Mouse (Mus musculus) CD8-positive naive resting alpha-beta T cell, adult 2 months (primary cell): ENCODE data around the gene Nelfb.

Experiments
- DNase-seq, 2 experiments: peaks; one replicate each; pipeline ENCODE4 v3.0.0; 2022; ENCODE audit warnings: low read depth in 2 of 2, low spot score in 2 of 2

Gene Nelfb

GRCm38 (mm10) chr2:25197946-25198345 is 13.3 kb downstream of the Nelfb start:
- no peak for DNase-seq

- no peak for DNase-seq
Measured at GRCm38 (mm10) chr2:25197191-25197590, 14.1 kb downstream of the Nelfb start.

DNA sequence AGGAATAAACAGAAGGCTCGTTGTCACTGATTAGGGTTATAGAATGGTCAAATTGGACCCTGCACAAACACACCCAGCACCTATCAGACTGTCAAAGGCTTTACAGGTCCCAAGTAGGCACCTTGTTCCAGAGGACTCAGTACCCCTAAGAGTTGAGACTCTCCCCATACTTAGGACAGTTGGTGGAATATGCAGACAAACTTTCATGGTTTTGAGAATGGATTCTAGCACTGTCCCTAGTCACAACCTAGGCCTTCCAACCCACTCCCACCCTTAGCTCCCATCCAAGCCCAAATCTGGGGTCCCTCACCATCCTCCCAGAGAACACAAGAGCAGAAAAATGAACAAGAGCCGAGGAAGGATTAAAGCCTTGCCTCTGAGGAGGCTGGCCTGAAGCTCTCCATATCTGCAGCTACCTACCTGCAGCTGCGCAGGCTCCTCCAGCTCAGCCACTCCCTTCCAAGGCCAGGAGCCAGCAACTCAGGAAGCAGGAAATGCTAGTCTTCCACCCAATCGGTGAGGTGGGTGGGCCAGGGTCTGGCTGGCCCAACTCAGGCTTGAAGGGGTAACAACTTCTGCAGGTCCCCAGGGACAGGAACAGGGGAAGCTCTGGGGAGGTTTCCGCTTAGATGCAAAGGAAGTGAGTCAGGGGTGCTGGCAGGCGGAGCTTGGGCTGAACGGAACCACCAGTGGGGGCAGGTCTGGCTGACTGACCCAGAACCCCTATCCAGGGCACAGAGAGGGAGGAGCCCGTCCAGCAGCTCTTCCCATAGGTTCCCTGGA is 14.9 kb downstream of the Nelfb start, which contains the start of gene Tor4a:
Gene Tor4a (minus strand): TSS at position 715 of the 783 bp plus-strand sequence.
- DNase-seq: peak; percentile 61

- peak; percentile 31 to 50 for DNase-seq
Measured at GRCm38 (mm10) chr2:25195211-25196156, 15.8 kb downstream of the Nelfb start.

- peak; percentile 31 to 34 for DNase-seq
Measured at GRCm38 (mm10) chr2:25194486-25195171, 16.7 kb downstream of the Nelfb start.

- DNase-seq: no peak
Measured at GRCm38 (mm10) chr2:25194006-25194405, 17.3 kb downstream of the Nelfb start.

DNA sequence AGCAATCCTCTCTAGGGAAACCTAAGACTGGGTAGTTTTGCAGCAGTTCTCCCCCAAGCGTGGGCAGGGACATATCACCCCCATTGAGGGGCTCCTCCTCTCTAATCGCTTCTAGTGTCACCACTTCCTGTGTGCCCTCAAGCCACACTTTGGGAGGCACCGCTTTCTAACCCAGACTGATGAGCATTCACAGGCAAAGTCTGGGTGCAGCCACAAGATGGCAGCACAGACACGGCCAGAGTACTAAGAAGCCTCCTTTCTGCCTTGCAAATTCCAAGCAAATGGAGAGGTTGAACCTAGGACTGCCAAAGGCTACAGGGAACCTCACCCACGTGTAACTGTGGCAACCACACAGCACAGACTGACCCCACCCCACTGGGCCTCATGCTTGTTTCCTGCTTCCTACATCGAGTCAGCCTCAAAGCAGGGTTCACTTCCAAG is 17.9 kb downstream of the Nelfb start:
- peak; percentile 75 to 87 for DNase-seq

- DNase-seq: no peak
Measured at GRCm38 (mm10) chr2:25187841-25188240, 23.4 kb downstream of the Nelfb start.

DNA sequence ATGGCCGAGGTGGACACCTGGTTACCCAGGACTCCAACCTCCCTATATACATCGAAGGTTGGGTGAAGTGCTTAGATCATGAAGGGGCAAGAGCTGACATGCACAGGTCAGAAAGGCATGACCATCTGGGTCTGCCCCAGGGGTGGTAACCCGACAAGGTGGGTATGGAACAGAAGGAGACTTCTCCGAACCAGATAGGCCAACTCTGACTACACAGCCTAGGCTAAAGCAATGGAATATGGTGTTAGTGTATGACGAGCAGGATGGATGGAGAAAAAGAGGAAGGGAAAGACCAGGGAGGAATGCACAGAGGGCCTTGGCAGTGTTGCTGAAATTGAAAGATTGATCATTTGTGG is 24.7 kb downstream of the Nelfb start:
- no peak for DNase-seq

DNA sequence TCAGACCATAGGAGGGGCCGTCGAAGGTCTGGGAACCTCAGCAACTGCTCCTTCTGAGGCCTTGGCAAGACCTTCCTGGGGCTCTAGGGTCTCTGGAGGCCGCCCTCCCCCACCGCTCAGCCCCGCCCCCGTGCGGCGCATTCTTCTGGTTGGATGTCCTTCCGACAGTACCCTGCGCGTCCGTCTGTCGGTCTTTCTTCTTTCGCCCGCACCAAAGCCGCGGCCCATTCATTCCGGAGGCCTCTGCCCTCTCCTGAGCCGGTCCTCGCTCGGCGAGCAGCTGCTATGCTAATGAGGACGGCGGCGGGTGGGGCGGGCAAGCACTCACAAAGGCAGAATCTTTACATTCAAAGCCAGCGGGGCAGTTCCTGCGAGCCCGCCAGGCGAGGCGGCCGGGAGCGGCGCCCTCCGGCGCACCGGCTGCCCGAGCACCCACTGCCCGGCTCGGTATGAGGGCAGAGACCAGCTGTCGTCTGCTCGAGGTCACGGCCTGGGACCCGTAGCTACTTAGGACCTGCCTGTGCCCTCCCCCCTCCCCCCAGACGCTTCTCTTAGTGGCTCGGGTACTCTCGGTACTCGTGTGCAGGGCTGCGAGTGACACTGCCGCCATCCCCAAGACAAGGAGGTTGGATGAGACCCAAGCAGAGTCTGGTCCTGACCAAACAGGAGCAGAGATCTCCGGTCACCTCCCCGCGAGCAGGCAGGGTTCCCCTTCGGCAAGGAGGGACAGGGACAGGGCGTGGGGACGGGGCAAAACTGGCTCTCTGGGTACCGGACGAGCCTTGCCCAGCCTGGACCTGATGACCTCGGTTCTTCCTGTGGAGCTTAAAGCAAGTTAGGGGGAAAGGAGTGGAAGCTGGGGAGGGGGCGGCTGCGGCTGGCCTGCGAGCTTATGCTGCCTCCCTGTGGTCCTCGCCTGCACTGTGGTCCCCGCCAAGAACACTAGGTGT is 25.4 kb downstream of the Nelfb start:
- DNase-seq: peak in 1 of 2 experiments; percentile 33

GRCm38 (mm10) chr2:25184496-25184895 is 26.8 kb downstream of the Nelfb start:
- no peak for DNase-seq

DNA sequence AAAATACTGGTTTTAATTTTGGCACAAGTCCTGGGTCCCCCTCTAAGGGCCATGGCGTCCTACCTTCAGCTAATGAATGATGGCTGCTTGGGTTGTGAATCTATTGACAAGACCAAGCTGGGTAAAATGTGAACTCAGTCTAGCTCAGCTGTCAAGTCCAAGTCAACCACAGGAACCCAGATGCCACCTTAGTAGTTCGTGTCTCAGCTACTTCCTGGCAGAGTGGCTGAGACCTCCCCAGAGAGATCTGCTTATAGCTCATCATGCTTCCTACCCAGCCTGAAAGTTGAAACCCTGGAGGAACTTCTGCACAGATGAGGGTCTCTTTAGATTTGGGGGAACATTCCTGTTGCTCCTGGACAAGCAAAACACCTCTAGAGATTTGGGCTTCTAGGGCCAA is 28.0 kb downstream of the Nelfb start:
- DNase-seq: peak in 1 of 2 experiments; percentile 38

DNA sequence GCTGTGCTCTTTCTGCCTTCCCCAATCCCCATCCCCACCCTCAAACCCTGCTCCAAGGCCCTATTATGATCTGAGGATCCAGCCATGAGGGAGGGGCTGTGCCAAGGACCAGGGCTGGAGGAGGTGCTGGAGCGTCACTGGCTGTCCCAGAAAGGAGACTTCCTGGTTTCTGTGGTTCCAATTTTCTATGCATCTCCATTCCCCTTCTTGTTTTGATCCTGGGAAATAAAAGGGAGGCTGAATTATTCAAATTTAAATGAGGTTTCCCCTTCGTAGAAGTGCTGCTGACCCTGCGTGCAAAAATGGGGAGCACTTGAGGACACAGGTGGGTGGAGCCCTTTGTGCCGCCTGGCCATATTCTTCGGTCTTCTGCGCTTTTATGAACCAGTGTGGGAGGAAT is 28.6 kb downstream of the Nelfb start:
- no peak for DNase-seq

DNA sequence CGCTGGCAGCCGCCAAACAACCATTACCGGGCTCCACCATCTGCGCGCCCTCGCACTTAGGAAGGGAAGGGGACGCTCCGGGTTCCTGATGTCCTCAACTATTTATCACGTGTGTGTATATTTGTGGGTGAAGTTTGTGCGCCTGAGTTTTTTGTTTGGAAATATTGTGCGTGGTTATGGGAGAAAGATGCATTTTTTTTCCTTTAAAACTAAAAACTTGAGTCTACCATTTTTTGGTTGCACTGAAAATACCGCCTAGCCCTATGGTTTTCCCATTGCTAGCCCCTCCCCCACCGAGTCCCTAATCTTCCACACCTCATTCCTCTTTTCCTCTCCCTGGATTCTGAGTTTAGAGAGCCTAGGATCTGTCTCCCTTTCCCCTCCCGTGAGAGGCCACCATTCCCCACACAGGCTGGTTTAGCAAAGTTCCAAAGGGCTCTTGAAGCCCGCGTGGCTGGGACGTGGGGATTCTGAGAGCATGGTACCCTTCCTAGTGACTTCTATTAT is 29.3 kb downstream of the Nelfb start:
- DNase-seq: no peak

DNA sequence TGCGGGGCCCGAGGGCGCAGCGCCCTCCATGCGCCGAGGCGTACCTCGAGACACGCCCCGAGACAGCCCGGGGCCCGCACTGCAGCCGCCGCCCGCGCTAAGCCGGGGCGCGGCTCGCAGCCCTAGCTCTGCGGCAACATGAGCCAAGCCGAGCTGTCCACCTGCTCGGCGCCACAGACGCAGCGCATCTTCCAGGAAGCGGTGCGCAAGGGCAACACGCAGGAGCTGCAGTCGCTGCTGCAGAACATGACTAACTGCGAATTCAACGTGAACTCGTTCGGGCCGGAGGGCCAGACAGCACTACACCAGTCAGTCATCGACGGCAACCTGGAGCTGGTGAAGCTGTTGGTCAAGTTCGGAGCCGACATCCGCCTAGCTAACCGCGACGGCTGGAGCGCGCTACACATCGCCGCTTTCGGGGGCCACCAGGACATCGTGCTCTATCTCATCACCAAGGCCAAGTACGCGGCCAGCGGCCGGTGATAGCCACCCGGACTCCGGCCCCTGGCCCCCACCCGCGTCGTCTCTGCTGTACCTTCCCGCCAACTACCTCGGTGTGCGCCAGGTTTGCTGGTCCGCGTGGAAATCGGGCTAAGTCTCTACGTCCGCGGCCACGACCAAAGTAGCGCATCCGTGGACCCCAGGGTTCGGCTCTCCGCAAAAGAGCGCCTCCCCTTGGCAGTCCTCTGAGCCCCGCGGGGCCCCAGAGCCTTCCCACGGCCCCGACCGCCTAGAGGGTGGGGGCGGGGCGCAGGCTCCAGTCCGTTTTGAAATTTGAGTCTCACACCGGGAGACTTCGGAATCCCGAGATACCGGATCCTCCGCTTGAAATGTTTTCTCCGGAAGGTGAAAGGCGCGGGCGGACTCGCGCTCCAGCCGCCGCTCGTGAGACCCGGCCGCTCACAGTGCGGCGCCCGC is 30.1 kb downstream of the Nelfb start:
- peak; percentile 26 to 51 for DNase-seq

DNA sequence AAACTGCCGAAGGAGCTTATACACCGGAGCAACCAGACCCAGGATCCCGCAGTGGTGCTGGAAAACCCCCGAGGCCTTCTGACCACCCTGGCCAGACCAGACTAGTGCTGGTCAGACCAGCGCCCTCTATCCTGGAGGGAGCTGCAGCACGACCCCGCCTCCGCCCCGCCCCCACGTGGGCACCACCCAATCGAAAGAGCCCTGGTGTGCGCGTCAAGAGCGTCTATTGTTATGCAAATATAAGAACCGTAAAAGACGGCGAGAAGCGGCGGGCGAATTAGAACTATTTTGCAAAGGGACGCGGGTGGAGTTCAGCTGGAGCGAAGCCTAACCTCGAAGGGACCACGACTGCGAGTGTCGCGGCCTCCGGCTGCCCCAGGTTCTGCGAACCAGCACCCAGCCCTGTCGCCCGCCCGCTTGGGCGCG is 30.8 kb downstream of the Nelfb start, which contains the start of gene Nrarp:
Gene Nrarp (plus strand): TSS at position 281 of the 426 bp plus-strand sequence.
- peak; percentile 69 to 74 for DNase-seq

DNA sequence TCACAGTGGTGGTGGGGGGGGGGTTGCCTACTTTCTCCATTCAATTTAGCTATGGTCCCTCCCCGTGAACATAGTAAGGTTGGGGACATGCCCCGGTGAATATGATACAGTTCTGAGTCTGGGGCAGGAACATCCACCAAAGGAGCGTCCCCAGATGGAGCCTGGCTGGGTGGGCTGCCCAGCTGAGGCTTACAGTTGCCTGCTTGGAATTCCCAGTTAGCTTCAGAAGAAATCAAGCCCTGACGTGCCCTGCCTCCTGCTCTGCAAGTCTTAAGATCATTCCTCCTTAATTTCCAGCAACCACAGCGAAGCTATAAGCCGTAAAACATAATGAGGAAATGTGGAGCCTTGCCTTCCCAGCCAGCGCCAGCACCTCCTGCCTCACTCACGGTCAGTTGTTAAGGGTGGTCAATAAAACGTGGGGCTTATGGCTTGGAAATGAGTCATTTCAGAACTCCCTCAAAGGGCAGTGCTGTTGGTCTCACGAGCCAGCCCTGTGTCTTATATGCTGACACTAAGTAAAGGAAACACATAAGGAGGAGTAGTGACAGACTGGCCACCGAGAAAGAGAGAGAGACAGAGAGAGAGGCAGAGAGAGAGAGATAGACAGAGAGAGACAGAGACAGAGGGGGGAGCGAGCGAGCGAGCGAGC is 31.6 kb downstream of the Nelfb start:
- no peak for DNase-seq

DNA sequence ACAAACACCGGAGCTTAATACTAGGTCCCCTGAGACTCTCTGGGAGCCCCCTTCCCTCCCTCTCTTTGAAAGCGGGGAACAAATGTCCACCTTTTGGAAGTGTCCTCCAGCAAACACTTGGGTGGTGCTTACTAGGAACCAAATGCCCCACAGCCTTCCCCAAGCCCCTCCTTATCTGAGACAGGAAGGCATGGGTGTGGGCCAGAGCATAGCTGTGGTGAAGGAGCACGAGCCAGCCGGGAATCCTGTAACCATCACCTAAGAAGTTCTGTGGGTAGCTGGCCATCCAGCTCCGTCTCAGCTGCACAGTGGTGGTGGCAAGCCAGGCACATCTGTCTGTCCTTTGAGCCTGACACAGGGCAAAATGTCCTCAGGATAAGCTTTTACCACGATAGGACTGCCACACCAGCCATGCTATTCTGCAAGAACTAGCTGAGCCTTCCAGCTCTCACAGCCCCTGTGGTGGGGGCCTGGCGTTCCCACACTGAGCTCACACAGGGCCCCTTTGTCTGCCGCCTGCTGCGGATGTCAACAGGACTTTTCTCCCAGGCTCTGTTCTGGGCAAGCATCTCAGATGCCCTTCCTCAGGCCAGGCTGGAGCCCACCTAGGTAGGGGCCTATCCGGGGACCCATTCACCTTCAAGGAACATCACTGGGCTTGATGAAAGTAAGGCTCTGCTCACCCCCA is 32.9 kb downstream of the Nelfb start:
- DNase-seq: no peak
